In genomic region chr13:24179538-24179937, GRCm38 (mm10) we compare ENCODE assay signal across 35 mouse cellular contexts.
"Had no signal": no experiment of that assay in that cellular context is flagged by ENCODE, and none has a peak within 500 bp of the region (broad histone marks: within the 10 kb centered on the region; RNA-seq: fewer than 3 reads in every experiment).

No protein-coding gene starts in this region.

- H3K27me3 ChIP-seq: hindbrain, embryonic 12.5 days; hindbrain, embryonic 13.5 days; hindbrain, embryonic 15.5 days; intestine, embryonic 15.5 days; kidney, embryonic 15.5 days had no signal

- H3K9me3 ChIP-seq: heart, embryonic 10.5 days; heart, embryonic 12.5 days; heart, embryonic 13.5 days; heart, embryonic 15.5 days; hindbrain, embryonic 10.5 days; hindbrain, embryonic 12.5 days; hindbrain, embryonic 13.5 days; hindbrain, embryonic 15.5 days; intestine, embryonic 15.5 days; kidney, embryonic 15.5 days had no signal

- DNase-seq: heart, postnatal 10 days; heart, postnatal 14 days; heart, postnatal 36 days; heart, postnatal 4 days; kidney, adult 11 months; kidney, adult 18-20 months; kidney, adult 2 months; kidney, adult 8-10 months; kidney, adult 9 months; kidney, postnatal 10 days; kidney, postnatal 14 days; kidney, postnatal 25 days; kidney, postnatal 36 days; kidney, postnatal 4 days; layer of hippocampus, adult 9-11 months; layer of hippocampus, postnatal 36 days had no signal

- ATAC-seq: hindbrain, embryonic 16.5 days; hindbrain, postnatal 0 days; inflammation-experienced regulatory T-cells, adult 6 months; intestine, embryonic 15.5 days; intestine, embryonic 16.5 days had no signal

- H3K4me1 ChIP-seq: heart, embryonic 12.5 days; heart, embryonic 15.5 days had no signal

- H3K4me3 ChIP-seq: heart, embryonic 10.5 days; heart, embryonic 12.5 days; heart, embryonic 13.5 days; heart, embryonic 15.5 days; hindbrain, embryonic 10.5 days; hindbrain, embryonic 12.5 days; hindbrain, embryonic 13.5 days; hindbrain, embryonic 15.5 days; intestine, embryonic 15.5 days; kidney, embryonic 15.5 days; layer of hippocampus, adult 2 months; left cerebral cortex, adult 2 months had no signal

- H3K36me3 ChIP-seq: heart, embryonic 10.5 days; heart, embryonic 12.5 days; heart, embryonic 13.5 days; heart, embryonic 15.5 days; hindbrain, embryonic 10.5 days; hindbrain, embryonic 12.5 days; hindbrain, embryonic 13.5 days; hindbrain, embryonic 15.5 days; intestine, embryonic 15.5 days; kidney, embryonic 15.5 days had no signal

- H3K27ac ChIP-seq: heart, embryonic 10.5 days; heart, embryonic 13.5 days; heart, embryonic 15.5 days; hindbrain, embryonic 10.5 days; hindbrain, embryonic 12.5 days; hindbrain, embryonic 13.5 days; hindbrain, embryonic 14.5 days; hindbrain, embryonic 15.5 days; hindbrain, postnatal 0 days; intestine, embryonic 15.5 days; kidney, embryonic 15.5 days; kidney, postnatal 0 days; layer of hippocampus, adult 2 months; left cerebral cortex, adult 2 months had no signal

- H3K9ac ChIP-seq: heart, embryonic 12.5 days; heart, embryonic 13.5 days; heart, embryonic 15.5 days; hindbrain, embryonic 12.5 days; hindbrain, embryonic 13.5 days; hindbrain, embryonic 14.5 days; hindbrain, embryonic 15.5 days; intestine, embryonic 15.5 days; kidney, embryonic 15.5 days had no signal

- H3K4me2 ChIP-seq: heart, embryonic 11.5 days; heart, embryonic 12.5 days; heart, embryonic 13.5 days; heart, embryonic 15.5 days; hindbrain, embryonic 12.5 days; hindbrain, embryonic 13.5 days; hindbrain, embryonic 14.5 days; hindbrain, embryonic 15.5 days; intestine, embryonic 15.5 days; kidney, embryonic 15.5 days had no signal
